Mouse (Mus musculus): ENCODE measurements around the gene Bcl6b.

GRCm38 (mm10) chr11:70223724-70224123 is 5.9 kb downstream of the Bcl6b start:
- TF ChIP-seq GATA1 (IDR thresholded peaks at IDR 0.05; ENCODE audit: borderline replicate concordance, low read length): no peak
- peak; percentile 53; the same call in 1 of the 2 replicates for TF ChIP-seq FLI1 (IDR thresholded peaks at IDR 0.05; ENCODE audit: low read length)
